Mouse (Mus musculus) CH12.LX (cell line): ENCODE results near the gene Ank3. TPM values are rescaled to one million over a fixed set of nuclear protein-coding genes. Genes with fewer than 3 reads are reported as not detected.

Source experiments
- DNase-seq: peaks from one replicate; pipeline ENCODE4 v3.0.0-alpha.2; 2013; ENCODE audit errors: extremely low read depth
- H3K27ac ChIP-seq: 2 replicates; pipeline ENCODE4 v1.5.1; 2012; ENCODE audit warnings: low read depth, mild to moderate bottlenecking, control low read depth, moderate library complexity; ENCODE audit not compliant: insufficient read depth
- H3K27me3 ChIP-seq: replicated peaks from 2 replicates; pipeline ENCODE3; 2012; ENCODE audit warnings: inconsistent platforms
- H3K36me3 ChIP-seq, 2 experiments: replicated peaks in 1 of 2; 2 replicates each; pipeline versions ENCODE3 to v1.6.1; 2012; ENCODE audit warnings: inconsistent platforms in 1 of 2, low read length in 1 of 2, mild to moderate bottlenecking in 1 of 2, mixed read lengths in 1 of 2, moderate library complexity in 1 of 2; ENCODE audit not compliant: control insufficient read depth in 1 of 2, insufficient read depth in 1 of 2
- H3K4me1 ChIP-seq, 2 experiments: 2 replicates each; pipeline ENCODE4 v1.6.1; 2012; ENCODE audit warnings: inconsistent platforms in 1 of 2, moderate library complexity in 1 of 2; ENCODE audit not compliant: insufficient read depth in 2 of 2, control insufficient read depth in 1 of 2
- H3K4me2 ChIP-seq: 2 replicates; pipeline ENCODE4 v1.6.1; 2012; ENCODE audit warnings: low read depth, mild to moderate bottlenecking, control low read depth; ENCODE audit not compliant: poor library complexity, insufficient read depth, severe bottlenecking
- H3K4me3 ChIP-seq, 3 experiments: fragments of 150-350 bp in 1 of 3; sonication (generic) in 1 of 3; replicated peaks in 1 of 3; 2 replicates each; pipeline versions ENCODE3 to v1.5.1; 2011 to 2012; ENCODE audit warnings: low read depth in 2 of 3, low read length in 2 of 3, mild to moderate bottlenecking in 2 of 3, moderate library complexity in 2 of 3, control low read depth in 1 of 3, improper control_type of control experiment in 1 of 3, inconsistent platforms in 1 of 3, mixed read lengths in 1 of 3; ENCODE audit not compliant: poor library complexity in 1 of 3
- H3K79me2 ChIP-seq: replicated peaks from 2 replicates; pipeline ENCODE4 v1.6.1; 2012; ENCODE audit warnings: mild to moderate bottlenecking, moderate library complexity; ENCODE audit not compliant: control insufficient read depth, poor library complexity, insufficient read depth, severe bottlenecking; ENCODE audit errors: extremely low read depth
- H3K9ac ChIP-seq: 2 replicates; pipeline ENCODE4 v1.6.1; 2012; ENCODE audit warnings: low read depth, mild to moderate bottlenecking, control low read depth, moderate library complexity; ENCODE audit not compliant: insufficient read depth
- H3K9me3 ChIP-seq: replicated peaks from 2 replicates; pipeline ENCODE3; 2012; ENCODE audit warnings: low read length, inconsistent platforms, mixed read lengths
- BHLHE40 ChIP-seq: IDR thresholded peaks from 2 replicates; pipeline ENCODE4 v1.6.1; 2011; ENCODE audit warnings: mild to moderate bottlenecking, low read depth, low read length, improper control_type of control experiment
- CHD1 ChIP-seq: IDR thresholded peaks from 2 replicates; pipeline ENCODE4 v1.6.1; 2012; ENCODE audit warnings: low read depth, low read length, improper control_type of control experiment, inconsistent platforms
- CHD2 ChIP-seq: IDR thresholded peaks from 2 replicates; pipeline ENCODE4 v1.6.1; 2011; ENCODE audit warnings: low read length, improper control_type of control experiment
- EP300 ChIP-seq: IDR thresholded peaks from 2 replicates; pipeline ENCODE4 v1.6.1; 2011; ENCODE audit warnings: low read length, improper control_type of control experiment
- ETS1 ChIP-seq: conservative IDR thresholded peaks from 2 replicates; pipeline ENCODE4 v1.6.1; 2012; ENCODE audit warnings: low read depth, mild to moderate bottlenecking, inconsistent platforms, low read length, improper control_type of control experiment, moderate library complexity
- GABPA ChIP-seq: IDR thresholded peaks from 2 replicates; pipeline ENCODE4 v1.6.1; 2012; ENCODE audit warnings: low read depth, low read length, improper control_type of control experiment, inconsistent platforms; ENCODE audit not compliant: insufficient replicate concordance
- JUN ChIP-seq: IDR thresholded peaks from 2 replicates; pipeline ENCODE4 v1.6.1; 2011; ENCODE audit warnings: low read depth, mild to moderate bottlenecking, low read length, improper control_type of control experiment, moderate library complexity; ENCODE audit not compliant: insufficient read depth
- MAFK ChIP-seq: IDR thresholded peaks from 2 replicates; pipeline ENCODE4 v1.6.1; 2011; ENCODE audit warnings: low read length, improper control_type of control experiment; ENCODE audit not compliant: insufficient replicate concordance
- MAX ChIP-seq: IDR thresholded peaks from 2 replicates; pipeline ENCODE4 v1.6.1; 2011; ENCODE audit warnings: low read length, improper control_type of control experiment
- NRF1 ChIP-seq: IDR thresholded peaks from 2 replicates; pipeline ENCODE4 v1.6.1; 2014; ENCODE audit warnings: low read depth, mild to moderate bottlenecking, inconsistent platforms, low read length, improper control_type of control experiment, moderate library complexity
- SIN3A ChIP-seq: IDR thresholded peaks from 2 replicates; pipeline ENCODE4 v1.6.1; 2012; ENCODE audit warnings: low read length, improper control_type of control experiment, inconsistent platforms
- TBP ChIP-seq: conservative IDR thresholded peaks from 2 replicates; pipeline ENCODE4 v1.6.1; 2011; ENCODE audit warnings: low read depth, low read length, improper control_type of control experiment
- TCF12 ChIP-seq: IDR thresholded peaks from 2 replicates; pipeline ENCODE4 v1.6.1; 2014; ENCODE audit warnings: low read depth, mild to moderate bottlenecking, inconsistent platforms, low read length, improper control_type of control experiment
- ZKSCAN1 ChIP-seq: IDR thresholded peaks from 2 replicates; pipeline ENCODE4 v1.6.1; 2012; ENCODE audit warnings: low read depth, inconsistent platforms, low read length, improper control_type of control experiment, borderline replicate concordance
- ZNF384 ChIP-seq: IDR thresholded peaks from 2 replicates; pipeline ENCODE4 v1.6.1; 2012; ENCODE audit warnings: low read depth, low read length, improper control_type of control experiment, inconsistent platforms
- dilution Hi-C: fragments of 300-500 bp; cut with MboI; formaldehyde crosslinking; loops from 2 replicates; pipeline ENCODE4 v1.14.3; 2020; ENCODE audit warnings: low sequenced_read_pairs; ENCODE audit not compliant: extremely low pct_unique_long_range_greater_than_20kb, extremely low pct_ligation_motif_present
- in situ Hi-C: fragments of 300-500 bp; cut with MboI; formaldehyde crosslinking; loops from 3 replicates; pipeline ENCODE4 v1.14.3; 2019; ENCODE audit warnings: low sequenced_read_pairs, low pct_ligation_motif_present, low pct_unique_long_range_greater_than_20kb, mixed read lengths
- polyA plus RNA-seq: library from polyadenylated mRNA; unstranded; fragments of >175 nt; gene quantifications from 2 replicates; pipeline ENCODE4 v1.2.1, GENCODE M21; 2012; ENCODE audit warnings: low read depth; ENCODE audit not compliant: insufficient read length
- total RNA-seq, 2 experiments: library from RNA; depleted of rRNA; stranded (reverse); fragments of 300-350 nt in 1 of 2; fragments of >200 nt in 1 of 2; gene quantifications; 2 replicates each; pipeline ENCODE4 v1.2.3; 2012 to 2014

The Ank3 gene
- total and polyA plus RNA-seq, 3 experiments, result 4.7 to 8.3 (median 6.2) TPM

- in situ Hi-C loops (no loop called here), dilution Hi-C loops (no loop called here)
- Histone ChIP-seq H3K4me3 (no peak overlapping the region), H3K9me3 (no peaks in the 10 kb centered on the region), H3K9ac (no peak overlapping the region), H3K4me2 (no peak overlapping the region), H3K27me3 (no peaks in the 10 kb centered on the region), H3K36me3 (no peaks in the 10 kb centered on the region), H3K27ac (no peak overlapping the region), H3K79me2 (no peaks in the 10 kb centered on the region)
- peak; percentile 50 for DNase-seq
- TF ChIP-seq EP300, result 0 out of 2 replicates have a peak, but pooled peaks have one; percentile 26
- peak; percentile 11; the same call in 1 of the 2 replicates for TF ChIP-seq BHLHE40
- peak; percentile 99 for TF ChIP-seq ETS1
- TF ChIP-seq NRF1, result no peak
- TF ChIP-seq SIN3A, result peak; percentile 64; the same call in 1 of the 2 replicates
- TF ChIP-seq, all 38 proteins: peak for 4
- H3K4me1 ChIP-seq, result peaks cover 19 to 45% of the 10 kb centered on the region in 2 experiments
Measured at GRCm38 (mm10) chr10:69746730-69747129, 348.2 kb downstream of the Ank3 start.

DNA sequence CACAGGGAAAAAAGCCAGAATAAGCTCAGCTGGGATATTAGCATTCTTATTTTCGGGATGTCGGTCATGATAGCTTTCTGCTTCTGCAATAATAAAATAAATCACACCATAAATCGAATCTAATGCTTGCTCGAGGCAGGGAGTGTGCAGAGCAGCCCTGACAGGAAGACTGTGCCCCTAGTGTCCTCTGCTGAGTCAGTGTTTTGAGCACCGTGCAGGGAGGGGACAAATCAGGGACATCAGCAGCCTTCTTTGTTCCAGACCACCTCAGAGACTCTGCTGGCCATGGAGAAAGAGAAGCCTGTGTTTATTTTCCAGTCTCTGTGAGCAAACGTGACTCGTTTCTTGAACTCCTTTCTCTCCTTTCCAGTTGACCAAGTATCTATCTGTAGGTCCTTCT is 352.8 kb downstream of the Ank3 start:
- Histone ChIP-seq H3K9me3 (no peaks in the 10 kb centered on the region), H3K27me3 (no peaks in the 10 kb centered on the region), H3K4me3 (no peak overlapping the region), H3K4me2 (no peak overlapping the region), H3K4me1 (peaks cover 7 to 8% of the 10 kb centered on the region in 2 experiments), H3K9ac (no peak overlapping the region), H3K79me2 (no peaks in the 10 kb centered on the region), H3K36me3 (no peaks in the 10 kb centered on the region), H3K27ac (no peak overlapping the region)
- dilution Hi-C loops, result no loop called here
- in situ Hi-C loops, result no loop called here
- DNase-seq, result no peak
- TF ChIP-seq TCF12 (no peak), MAX (no peak), MAFK (no peak), CHD2 (no peak), NRF1 (no peak), JUN (no peak), TBP (no peak), CHD1 (no peak), ZNF384 (no peak), GABPA (no peak), ZKSCAN1 (no peak)
